Mouse (Mus musculus): ENCODE data around the gene Tmem50b. TPM values are rescaled to one million over a fixed set of nuclear protein-coding genes. Genes with fewer than 3 reads are reported as not detected.

Tmem50b gene
- total RNA-seq, 2 experiments from 2014 or later, result 114 to 119 TPM

GRCm38 (mm10) chr16:91611248-91611647, 13.6 kb upstream of the Tmem50b start:
- DNase-seq (ENCODE audit: low spot score in 2 of 2), result no peak

DNA sequence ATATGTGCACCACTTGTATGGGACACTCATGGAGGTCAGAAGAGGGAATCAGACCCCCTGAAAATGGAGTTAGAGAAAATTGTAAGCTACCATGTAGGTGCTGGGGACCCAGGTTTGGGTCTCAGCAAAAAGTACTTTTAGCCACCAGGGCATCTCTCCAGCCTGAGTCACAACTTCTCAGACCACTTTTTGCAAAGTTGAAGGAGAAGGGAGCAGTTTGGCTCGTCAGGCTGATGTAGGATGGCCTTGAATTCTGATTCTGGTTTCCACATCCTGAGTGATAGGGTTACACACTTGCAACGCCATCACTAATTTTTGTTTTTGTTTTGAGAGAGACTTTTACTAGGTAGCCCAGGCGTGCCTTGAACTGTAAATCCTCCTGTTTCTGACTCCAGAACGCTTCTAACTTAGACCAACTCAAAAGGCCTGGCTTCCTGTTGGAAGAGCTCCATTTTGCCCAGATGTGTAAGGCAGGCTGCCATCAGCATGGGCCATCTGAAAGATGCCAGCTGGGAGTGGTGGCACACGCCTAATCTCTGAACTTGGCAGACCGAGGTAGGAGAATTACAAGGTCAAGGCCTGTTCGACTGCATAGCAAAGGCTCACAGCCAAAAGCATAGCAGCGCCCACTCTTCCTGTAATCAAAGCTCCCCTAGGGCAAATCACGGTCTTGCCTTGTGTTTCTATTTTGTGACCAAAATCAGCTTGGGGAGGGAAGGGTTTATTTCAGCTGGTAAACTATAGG, 12.1 kb upstream of the Tmem50b start:
- no peak for DNase-seq (ENCODE audit: low spot score in 2 of 2)

- no peak for DNase-seq (ENCODE audit: low spot score in 2 of 2)
Measured at GRCm38 (mm10) chr16:91606958-91607357, 9.4 kb upstream of the Tmem50b start.

DNA sequence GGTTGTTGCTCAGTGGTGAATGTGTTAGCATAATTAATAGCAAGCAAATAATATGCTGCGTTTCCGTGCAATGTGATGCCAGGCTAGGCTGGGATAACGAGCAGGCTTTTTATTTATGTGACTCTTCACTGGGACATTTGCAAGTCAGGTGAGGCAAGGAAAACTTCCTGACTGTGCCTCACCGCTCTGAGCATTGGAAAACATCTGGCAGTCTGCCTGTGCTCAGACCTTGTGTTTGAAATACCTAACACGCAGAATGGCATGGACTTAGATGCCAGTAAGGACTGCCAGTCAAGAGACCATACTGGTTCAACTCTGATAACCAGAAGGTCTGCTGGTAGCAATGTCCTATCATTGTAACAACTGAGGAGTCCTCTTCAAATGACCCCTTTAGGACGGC, 7.6 kb upstream of the Tmem50b start:
- DNase-seq (ENCODE audit: low spot score in 2 of 2), result no peak

DNA sequence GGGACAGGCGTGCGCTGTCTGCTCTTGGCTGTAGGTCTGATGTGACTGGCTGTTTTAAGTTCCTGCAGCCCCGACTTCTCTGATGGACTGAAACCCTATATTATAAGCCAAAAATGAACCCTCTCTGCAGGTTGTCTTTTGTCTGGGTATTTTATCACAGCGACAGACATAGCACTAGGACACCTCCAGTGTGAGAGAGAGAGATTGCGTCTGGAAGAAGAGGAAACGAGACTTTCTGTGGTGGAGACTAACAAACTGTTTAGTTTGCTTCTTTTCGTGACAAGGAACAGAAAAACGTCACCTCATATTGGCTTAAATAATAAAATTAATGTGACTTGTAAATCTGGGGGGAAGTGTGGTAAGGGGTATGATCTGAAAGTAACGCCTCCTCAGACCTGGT, 4.1 kb upstream of the Tmem50b start:
- no peak for DNase-seq (ENCODE audit: low spot score in 2 of 2)

- no peak for DNase-seq (ENCODE audit: low spot score in 2 of 2)
Measured at GRCm38 (mm10) chr16:91601081-91601480, 3.5 kb upstream of the Tmem50b start.

DNA sequence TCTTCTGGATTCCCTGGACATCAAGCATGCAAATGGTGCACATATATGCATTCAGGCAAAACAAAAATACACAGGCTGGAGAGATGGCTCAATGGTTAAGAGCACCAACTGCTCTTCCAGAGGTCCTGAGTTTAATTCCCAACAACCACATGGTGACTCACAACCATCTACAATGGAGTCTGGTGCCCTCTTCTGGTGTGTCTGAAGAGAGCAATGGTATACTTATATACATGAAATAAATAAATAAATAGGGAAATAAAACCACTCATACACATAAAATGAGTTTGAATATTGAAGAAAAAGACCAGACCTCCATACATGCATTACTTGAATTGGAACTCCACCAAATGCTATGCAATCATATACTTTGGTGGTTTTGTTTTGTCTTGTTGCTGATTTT, 1.6 kb upstream of the Tmem50b start:
- no peak for DNase-seq (ENCODE audit: low spot score in 2 of 2)

DNA sequence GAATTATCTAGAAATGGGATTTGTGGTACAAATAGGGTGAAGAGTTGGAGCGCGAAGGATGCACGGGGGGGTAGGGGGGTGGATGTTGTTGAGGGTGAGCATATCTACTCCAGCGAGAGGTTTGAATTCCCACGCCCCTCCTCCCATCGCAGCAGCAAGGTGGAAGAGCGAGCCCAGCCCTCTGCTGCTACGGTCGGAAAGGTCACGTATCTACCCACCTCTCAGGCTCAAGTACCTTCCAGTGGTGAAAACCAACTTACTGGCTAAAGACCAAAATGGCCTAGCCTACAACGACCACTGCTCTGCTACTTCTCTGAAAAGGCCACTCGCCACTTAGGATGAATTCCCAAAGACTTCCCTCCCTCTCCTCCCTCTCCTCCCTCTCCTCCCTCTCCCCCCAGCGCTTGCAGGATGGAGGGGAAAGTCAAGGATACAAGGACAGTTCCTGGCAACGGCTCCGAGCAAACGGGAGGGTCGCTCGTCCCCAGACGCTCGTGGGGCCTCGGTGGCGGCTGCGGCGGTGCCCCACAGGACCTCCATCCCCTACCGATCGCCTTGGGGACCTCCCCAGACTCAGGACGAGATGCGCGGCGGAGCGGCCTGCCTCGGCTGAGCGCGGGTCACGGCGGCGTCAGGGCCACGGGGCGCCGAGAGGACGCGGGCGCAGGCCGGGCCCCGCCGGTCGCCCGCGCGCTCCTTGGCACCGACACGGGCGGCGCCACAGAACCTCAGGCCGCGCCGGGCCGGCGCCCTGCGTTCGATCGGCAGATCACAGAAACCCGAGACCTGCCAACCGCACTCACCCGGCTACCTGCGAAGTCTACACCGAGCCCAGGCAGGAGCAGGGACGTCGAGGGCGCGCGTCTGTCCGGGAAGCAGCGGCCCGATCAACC, 575 bp downstream of the Tmem50b start:
- peak in 1 of 2 experiments; percentile 48 for DNase-seq (ENCODE audit: low spot score in 2 of 2)

GRCm38 (mm10) chr16:91596397-91596778, 1.2 kb downstream of the Tmem50b start:
- no peak for DNase-seq (ENCODE audit: low spot score in 2 of 2)

GRCm38 (mm10) chr16:91595076-91595475, 2.5 kb downstream of the Tmem50b start:
- peak; percentile 61 to 71 for DNase-seq (ENCODE audit: low spot score in 2 of 2)

GRCm38 (mm10) chr16:91593262-91593661, 4.3 kb downstream of the Tmem50b start:
- DNase-seq (ENCODE audit: low spot score in 2 of 2), result no peak

DNA sequence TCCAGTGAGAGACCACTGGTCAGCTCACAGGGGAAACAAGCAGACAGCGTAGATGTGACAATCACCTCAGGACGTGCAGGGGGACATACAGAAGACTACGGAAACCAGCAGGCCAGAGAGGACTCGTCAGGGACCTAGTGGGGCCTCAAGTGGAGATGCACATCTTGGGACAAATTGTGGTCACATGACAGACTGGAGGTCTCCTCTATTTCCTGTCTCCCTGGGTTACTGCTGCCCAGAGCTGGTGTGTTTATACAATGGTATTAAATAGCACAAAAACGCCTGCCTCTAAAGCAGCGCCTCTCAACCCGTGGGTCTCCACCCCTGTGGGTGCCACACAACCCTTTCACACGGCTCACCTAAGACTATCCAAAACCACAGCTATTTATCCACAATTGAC, 5.4 kb downstream of the Tmem50b start:
- no peak for DNase-seq (ENCODE audit: low spot score in 2 of 2)

DNA sequence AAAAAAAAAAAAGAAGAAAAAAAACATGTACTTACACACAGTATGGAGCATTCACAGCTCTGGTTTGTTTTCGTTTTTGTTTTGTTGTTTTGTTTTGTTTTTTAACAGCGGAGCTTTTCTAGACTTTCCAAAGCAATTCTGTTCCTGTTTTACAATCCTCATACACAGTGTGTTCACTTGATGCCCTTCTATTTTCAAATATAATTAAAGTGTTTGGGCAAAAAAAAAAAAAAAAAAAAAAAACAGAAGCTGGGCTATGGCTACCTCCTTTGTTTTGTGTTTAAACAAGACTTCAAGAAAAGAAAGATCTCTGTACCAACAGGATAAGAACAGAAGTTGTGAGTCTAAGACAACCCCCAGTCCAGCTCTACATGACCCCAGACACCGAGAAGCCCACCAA, 8.9 kb downstream of the Tmem50b start:
- DNase-seq (ENCODE audit: low spot score in 2 of 2), result no peak

- DNase-seq (ENCODE audit: low spot score in 2 of 2), result no peak
Measured at GRCm38 (mm10) chr16:91587730-91588453, 9.7 kb downstream of the Tmem50b start.

DNA sequence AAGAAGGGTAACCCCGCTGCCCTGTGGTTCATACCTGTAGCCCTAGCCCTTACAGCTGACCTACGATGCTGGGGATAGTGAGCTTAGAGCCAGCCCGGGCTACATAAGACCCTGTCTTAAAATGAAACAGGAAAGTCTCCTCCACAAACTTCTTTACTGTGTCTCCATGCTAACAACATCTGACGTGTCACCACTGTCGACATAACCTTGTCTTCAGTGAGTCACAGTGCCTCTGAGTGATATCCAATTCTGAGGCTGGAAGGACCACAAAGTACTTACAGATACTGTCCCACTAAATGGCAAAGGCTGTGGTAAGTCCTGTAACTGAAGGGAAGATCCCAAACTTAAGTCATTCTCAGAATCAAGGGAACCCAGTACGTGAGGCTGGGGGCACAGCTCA, 11.4 kb downstream of the Tmem50b start:
- DNase-seq (ENCODE audit: low spot score in 2 of 2), result no peak

GRCm38 (mm10) chr16:91585617-91586016, 12.0 kb downstream of the Tmem50b start:
- DNase-seq (ENCODE audit: low spot score in 2 of 2), result no peak

DNA sequence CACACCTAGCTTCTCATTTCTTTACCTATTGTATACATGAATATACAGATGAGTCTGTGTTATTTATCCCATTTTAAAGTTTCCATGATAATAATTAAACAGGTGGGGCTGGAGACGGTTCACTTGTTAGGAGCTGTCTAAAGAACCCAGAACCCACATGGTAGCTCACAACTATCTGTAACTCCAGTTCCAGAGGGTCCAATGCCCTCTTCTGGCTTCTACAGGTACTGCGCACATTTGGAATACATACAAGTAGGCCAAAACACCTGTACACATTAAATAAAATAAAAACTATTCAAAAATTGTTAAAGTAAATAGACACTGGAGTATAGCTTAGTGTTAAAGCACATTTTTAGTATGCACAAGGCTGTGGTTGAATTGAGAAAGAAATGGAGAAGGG, 15.3 kb downstream of the Tmem50b start:
- DNase-seq (ENCODE audit: low spot score in 2 of 2), result peak; percentile 39 to 52

DNA sequence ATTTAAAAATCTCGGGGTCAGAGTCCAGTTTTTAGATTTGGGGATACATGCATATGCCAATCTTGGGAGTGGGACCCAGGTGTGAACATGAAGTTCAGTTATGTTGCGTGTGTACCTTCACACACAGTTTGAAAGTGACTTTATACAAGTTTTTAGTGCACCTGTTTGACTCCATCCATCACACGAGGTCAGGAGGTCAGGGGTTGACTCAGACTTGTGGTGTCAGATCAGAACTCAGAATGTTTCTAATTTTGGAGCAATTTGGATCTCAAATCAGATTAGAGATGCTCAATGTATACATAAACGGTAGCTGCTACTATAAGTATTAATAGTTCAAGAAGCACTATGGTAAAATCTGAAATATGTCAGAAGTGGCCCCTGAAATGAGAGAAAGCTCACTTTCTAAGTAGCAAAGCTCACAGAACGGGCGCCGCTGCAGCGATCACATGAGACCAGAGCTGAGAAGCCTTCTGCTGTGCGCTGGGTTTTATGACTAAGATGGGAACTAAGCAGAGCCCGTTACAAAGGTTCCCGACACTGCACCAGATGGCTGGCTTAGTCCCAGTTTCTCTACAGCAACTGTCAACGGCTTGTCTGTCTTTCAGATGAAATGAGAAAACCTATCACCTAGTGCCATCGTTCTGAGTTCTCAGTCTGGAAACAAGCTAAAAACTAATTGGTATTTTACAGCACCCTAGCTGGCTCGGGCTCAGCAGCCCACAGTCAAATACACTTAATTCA, 18.4 kb downstream of the Tmem50b start:
- peak in 1 of 2 experiments; percentile 29 for DNase-seq (ENCODE audit: low spot score in 2 of 2)

DNA sequence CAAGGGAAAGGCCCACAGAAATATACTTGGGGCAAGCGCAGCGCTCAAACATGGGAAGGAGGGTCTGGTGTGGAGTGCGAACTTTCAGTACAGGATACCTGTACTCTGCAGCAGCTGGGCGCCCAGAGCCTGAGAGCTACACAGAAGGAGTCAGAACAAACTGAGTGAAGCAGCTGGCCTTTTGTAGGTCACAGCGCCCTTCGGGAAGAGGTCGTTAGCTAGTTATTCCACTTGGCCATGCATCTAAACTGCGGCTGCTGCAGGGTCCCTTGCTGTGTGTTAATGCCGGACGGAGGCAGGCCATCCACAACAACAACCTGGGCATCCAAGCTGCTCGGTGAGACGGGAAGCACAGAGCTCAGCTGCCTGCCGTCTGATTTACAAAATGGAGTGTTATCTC, 22.4 kb downstream of the Tmem50b start:
- no peak for DNase-seq (ENCODE audit: low spot score in 2 of 2)

GRCm38 (mm10) chr16:91571105-91571504, 26.5 kb downstream of the Tmem50b start:
- no peak for DNase-seq (ENCODE audit: low spot score in 2 of 2)

DNA sequence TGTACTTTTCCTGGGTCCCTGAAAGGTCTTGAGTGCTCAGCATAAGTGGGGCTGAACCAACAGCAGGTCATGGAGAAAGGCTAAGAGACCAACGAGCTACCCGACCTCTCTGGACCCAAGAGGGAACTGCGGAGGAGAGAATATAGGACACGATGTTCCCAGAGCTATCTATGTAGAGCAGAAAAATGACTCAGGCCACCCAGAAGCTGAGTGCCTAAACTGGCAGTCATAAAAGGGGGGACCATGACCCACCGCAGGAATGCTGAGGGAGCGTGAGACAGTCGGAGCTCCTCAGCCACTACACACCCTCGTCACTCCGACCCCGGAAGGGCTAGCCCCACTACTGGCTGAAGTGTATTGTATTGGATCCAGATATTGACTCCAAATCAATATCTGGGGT, 28.6 kb downstream of the Tmem50b start:
- no peak for DNase-seq (ENCODE audit: low spot score in 2 of 2)
